Mouse (Mus musculus): ENCODE results near the gene Plekhg5. TPM values are rescaled to one million over a fixed set of nuclear protein-coding genes. Genes with fewer than 3 reads are reported as not detected.

Plekhg5 gene
- polyA plus RNA-seq, 1 experiment from 2014 or later: 17.4 TPM

DNA sequence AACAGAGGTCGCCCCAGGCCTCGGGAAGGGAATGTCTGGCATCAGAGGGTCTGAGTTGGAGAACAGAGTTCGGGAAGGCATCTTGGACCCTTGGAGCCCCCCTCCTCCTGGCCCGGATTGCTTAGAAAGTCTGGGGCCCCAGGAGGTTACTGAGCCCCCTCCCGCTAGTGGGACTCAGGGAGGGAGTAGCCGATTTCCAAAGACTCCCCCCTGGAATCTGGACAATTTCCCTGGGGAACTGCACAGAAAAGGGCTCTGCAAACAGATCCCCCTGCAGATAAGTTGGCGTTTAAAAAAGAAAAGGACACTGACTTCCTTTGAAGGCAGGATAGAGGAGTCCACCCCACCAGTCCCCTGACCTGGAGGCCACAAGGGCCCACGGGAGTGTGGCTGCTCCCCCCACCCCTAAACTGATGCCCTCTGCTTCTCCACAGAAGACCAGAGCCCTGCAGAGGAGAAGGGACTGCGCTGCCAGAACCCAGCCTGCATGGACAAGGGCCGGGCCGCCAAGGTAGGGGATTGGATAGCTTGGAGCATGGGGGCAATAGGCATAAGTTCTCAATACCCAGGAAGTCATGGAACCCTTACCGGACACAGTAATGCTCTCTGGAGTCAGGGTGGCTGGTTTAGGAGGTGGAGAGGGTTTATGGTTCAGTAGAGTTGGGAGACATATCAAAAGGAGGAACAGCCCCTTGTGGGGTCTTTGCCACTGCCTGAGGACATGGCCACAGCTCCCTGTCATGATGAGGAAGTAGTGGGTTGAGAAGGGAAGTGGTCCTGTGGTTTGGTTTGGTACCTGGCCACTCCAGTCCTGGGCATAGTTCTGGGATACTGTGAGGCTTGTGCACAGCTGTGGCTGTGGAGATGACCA, 15.1 kb downstream of the Plekhg5 start:
- ATAC-seq (ENCODE audit: insufficient number of reproducible peaks, insufficient read depth, low FRiP score, low TSS enrichment, low read depth): no peak
- H3K36me3 ChIP-seq: peaks cover 15% of the 10 kb centered on the region; the same call in 1 of the 2 replicates
- H3K27me3 ChIP-seq: peaks cover 7% of the 10 kb centered on the region; the same call in 1 of the 2 replicates
- H3K27ac ChIP-seq: 0 out of 2 replicates have a peak overlapping the region, but pooled peaks have one; percentile 59
- H3K4me2 ChIP-seq: peak overlapping the region; percentile 80
- peak overlapping the region; percentile 89 for H3K9ac ChIP-seq (replicated peaks)
- peak overlapping the region; percentile 84 for H3K4me3 ChIP-seq (replicated peaks)
- 3% methylated on average over 12 of the region's 12 CpGs for WGBS
- H3K4me1 ChIP-seq (replicated peaks): peaks cover 28% of the 10 kb centered on the region
- H3K9me3 ChIP-seq: no peaks in the 10 kb centered on the region

DNA sequence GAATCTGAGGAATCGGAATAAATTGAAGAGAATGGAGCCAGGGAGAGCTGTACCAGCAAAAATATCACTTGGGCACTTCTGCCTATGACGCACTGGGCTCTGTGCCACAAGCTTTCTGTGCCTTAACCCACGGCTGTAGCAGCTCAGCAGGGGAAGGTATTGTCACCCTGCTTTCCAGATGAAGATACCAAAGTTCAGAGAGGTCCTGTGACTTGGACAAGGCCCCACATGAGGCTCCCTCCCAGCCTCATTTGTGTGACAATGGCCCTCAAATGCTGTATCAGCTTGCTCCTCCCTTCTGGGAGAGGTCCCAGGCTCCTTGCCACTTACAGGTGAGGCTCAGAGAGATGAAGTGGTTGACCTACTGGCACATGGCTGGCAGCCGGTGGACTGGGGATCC, 15.8 kb downstream of the Plekhg5 start:
- WGBS: 46% methylated on average over 4 of the region's 4 CpGs
- Histone ChIP-seq H3K9me3 (no peaks in the 10 kb centered on the region), H3K9ac (replicated peaks) (no peak overlapping the region), H3K4me1 (replicated peaks) (peaks cover 32% of the 10 kb centered on the region), H3K27me3 (peaks cover 5% of the 10 kb centered on the region; the same call in 1 of the 2 replicates), H3K36me3 (peaks cover 18% of the 10 kb centered on the region; the same call in 1 of the 2 replicates), H3K4me3 (replicated peaks) (peak overlapping the region; percentile 84), H3K4me2 (peak overlapping the region; percentile 80), H3K27ac (no peak overlapping the region)
- no peak for ATAC-seq (ENCODE audit: insufficient number of reproducible peaks, insufficient read depth, low FRiP score, low TSS enrichment, low read depth)

DNA sequence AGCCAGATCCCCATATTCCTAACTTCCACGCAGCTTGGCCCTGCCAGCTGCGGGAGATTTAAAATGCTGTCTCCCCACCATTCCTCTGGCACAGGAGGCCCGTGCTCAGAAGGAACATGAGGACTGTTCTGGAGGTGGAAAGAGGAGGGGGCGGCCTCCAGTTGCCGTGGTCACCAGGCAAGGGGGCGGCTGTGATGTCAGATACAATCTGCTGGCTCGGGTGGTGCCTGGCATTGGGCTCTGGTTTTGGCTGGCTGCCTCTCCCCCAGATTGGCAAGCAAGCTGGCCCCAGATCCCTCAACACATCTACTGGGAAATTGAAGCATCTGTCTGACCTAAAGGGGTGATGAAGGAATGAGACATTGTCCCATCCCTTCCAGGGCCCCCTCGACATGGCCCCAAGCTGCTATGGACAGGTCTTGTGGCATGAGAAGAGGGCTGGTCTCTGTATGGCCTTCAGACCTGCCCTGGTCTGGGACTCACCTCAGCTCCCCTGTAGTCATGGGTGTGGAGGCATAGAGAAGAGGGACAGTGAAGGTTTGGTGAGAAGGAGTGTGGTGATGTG, 16.3 kb downstream of the Plekhg5 start:
- H3K9ac ChIP-seq (replicated peaks): no peak overlapping the region
- H3K4me2 ChIP-seq: peak overlapping the region; percentile 80
- H3K27me3 ChIP-seq: peaks cover 3% of the 10 kb centered on the region; the same call in 1 of the 2 replicates
- H3K27ac ChIP-seq: no peak overlapping the region
- peaks cover 18% of the 10 kb centered on the region; the same call in 1 of the 2 replicates for H3K36me3 ChIP-seq
- ATAC-seq (ENCODE audit: insufficient number of reproducible peaks, insufficient read depth, low FRiP score, low TSS enrichment, low read depth): no peak
- H3K9me3 ChIP-seq: no peaks in the 10 kb centered on the region
- 0 out of 2 replicates have a peak overlapping the region, but pooled peaks have one; percentile 4 for H3K4me3 ChIP-seq (replicated peaks)
- peaks cover 32% of the 10 kb centered on the region for H3K4me1 ChIP-seq (replicated peaks)
- WGBS: 51% methylated on average over 8 of the region's 8 CpGs

DNA sequence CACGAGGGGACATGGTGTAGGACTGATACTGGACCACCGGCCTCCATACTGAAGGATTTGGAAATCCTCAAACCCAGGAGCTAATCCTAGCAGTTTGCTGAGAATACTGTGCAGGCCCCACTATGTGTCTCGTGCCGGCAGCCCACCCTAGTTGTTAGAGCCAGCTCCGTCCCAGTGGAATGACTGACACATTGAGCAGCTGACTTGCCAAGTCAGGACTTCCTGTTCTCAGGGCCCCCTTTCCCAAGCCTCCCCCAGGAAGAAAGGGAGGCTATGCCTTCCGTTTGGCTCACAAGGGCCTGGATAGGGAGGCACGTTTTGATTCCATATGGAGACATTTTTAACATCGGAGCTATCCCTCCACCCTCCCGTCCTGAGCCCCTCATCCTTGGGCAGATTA, 17.9 kb downstream of the Plekhg5 start:
- WGBS: 80% methylated on average over 9 of the region's 9 CpGs
- Histone ChIP-seq H3K4me3 (replicated peaks) (no peak overlapping the region), H3K27ac (no peak overlapping the region), H3K4me2 (no peak overlapping the region), H3K36me3 (peaks cover 18% of the 10 kb centered on the region; the same call in 1 of the 2 replicates), H3K27me3 (peaks cover 3% of the 10 kb centered on the region; the same call in 1 of the 2 replicates), H3K9me3 (no peaks in the 10 kb centered on the region), H3K4me1 (replicated peaks) (peaks cover 32% of the 10 kb centered on the region), H3K9ac (replicated peaks) (no peak overlapping the region; the same call in 1 of the 2 replicates)
- no peak for ATAC-seq (ENCODE audit: insufficient number of reproducible peaks, insufficient read depth, low FRiP score, low TSS enrichment, low read depth)

DNA sequence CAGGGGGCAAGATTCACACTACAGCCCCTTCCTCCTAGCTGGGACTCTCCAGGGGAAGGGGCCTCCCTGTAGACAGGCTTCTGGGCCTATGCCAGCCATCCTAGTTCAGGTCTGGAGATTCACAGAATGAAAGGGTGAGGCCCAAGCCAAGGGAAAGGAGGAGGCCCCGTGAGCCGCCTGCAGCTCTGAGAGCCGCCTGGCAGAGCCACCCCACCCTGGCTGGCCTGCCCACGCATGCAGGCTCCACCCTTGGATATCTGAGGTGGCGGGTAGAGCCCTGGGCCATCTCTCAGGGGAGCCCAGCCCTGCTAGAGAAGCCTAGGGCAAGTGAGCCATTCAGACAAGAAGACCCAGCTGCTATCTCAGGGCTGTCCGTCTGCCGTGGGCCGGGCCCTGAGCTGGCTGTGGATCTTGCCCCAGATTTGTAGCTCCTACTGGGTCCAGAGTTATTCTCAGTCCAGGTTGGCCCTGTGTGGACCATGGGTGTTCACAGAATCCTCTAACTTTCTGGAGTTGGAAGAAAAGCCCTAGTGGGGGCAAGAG, 20.5 kb downstream of the Plekhg5 start:
- Histone ChIP-seq H3K4me2 (no peak overlapping the region), H3K27ac (no peak overlapping the region)

DNA sequence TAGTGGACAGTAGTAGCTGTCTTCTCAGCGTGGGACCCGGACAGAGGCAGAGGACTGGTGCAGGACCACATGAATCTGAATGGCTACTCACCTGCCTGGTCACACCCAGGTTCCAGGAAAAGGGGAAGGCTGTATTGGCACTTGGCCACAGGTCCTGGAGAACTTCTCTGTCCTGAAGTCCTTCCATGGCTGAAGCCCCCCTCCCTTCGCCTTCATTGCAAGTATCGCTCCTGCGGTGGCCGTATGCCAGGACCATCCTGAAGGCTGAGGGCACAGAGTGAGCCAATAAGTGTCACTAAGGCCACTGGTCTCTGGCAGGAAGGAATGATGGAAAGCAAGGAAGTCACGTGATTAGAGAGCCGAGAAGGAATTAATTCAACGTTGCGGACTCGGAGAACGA, 21.9 kb downstream of the Plekhg5 start:
- Histone ChIP-seq H3K9ac (replicated peaks) (no peak overlapping the region), H3K4me3 (replicated peaks) (no peak overlapping the region), H3K27me3 (no peaks in the 10 kb centered on the region), H3K27ac (no peak overlapping the region), H3K36me3 (peaks cover 19% of the 10 kb centered on the region; the same call in 1 of the 2 replicates), H3K4me2 (no peak overlapping the region), H3K9me3 (no peaks in the 10 kb centered on the region), H3K4me1 (replicated peaks) (peaks cover 42% of the 10 kb centered on the region)
- no peak for ATAC-seq (ENCODE audit: insufficient number of reproducible peaks, insufficient read depth, low FRiP score, low TSS enrichment, low read depth)
- WGBS: 91% methylated on average over 12 of the region's 12 CpGs

More for the DNA sequence above, 20.5 kb downstream of the Plekhg5 start:
- no peak for ATAC-seq (ENCODE audit: insufficient number of reproducible peaks, insufficient read depth, low FRiP score, low TSS enrichment, low read depth)
- Histone ChIP-seq H3K9ac (replicated peaks) (no peak overlapping the region), H3K4me3 (replicated peaks) (no peak overlapping the region), H3K4me1 (replicated peaks) (peaks cover 45% of the 10 kb centered on the region), H3K36me3 (peaks cover 18% of the 10 kb centered on the region; the same call in 1 of the 2 replicates), H3K9me3 (no peaks in the 10 kb centered on the region), H3K27me3 (no peaks in the 10 kb centered on the region)
- WGBS: 77% methylated on average over 8 of the region's 8 CpGs

DNA sequence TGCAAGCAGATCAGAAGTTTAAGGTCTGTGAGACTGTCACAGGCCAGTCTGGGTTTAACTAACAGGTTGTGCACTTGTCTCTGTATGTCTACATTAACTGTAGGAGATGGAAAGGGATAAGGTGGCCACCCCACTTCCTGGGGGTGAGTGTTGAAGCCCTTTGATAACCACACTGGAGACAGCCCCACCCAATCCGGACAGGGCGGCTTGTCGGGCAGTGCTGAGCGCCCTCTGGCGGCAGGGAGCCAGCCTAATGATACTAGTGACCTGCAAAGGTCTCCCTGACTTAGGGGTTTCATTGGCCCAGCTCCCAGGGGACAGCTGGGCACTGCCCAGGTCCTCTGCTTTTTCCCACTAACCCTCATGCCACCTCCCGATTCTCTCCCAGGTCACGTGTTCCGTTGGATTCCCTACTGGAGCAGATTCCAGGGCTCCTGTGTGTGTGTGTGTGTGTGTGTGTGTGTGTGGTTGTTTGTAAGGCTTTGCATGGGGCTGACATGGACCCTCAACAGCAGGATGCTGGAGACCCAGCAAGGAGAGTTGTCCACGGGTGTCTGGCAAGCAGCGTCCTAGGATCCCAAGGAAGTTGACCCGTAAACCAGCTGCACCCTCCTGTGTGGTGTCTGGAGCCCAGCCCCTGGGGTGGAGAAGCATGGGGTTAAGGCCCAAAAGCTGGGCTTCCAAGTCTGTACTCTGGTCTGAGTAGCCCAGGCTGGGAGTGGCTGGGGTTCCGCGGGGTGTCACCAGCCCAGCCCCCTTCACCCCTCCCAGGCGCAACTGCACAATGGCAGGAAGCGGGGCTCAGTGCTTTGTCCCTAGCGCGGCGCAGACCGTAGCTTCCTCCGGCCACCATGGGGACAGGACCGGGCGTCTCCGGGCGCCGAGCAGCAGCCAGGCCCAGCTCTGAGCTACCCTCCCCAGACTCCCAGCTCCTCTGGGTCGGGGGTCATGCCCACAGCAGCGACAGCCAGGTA, 23.9 kb downstream of the Plekhg5 start:
- Histone ChIP-seq H3K27ac (peak overlapping the region; percentile 45; the same call in 1 of the 2 replicates), H3K9me3 (no peaks in the 10 kb centered on the region), H3K27me3 (no peaks in the 10 kb centered on the region), H3K4me3 (replicated peaks) (0 out of 2 replicates have a peak overlapping the region, but pooled peaks have one; percentile 4), H3K9ac (replicated peaks) (no peak overlapping the region; the same call in 1 of the 2 replicates), H3K4me2 (no peak overlapping the region; the same call in 1 of the 2 replicates), H3K4me1 (replicated peaks) (peaks cover 41% of the 10 kb centered on the region), H3K36me3 (0 out of 2 replicates have a peak, but pooled peaks cover 9% of the 10 kb centered on the region)
- no peak for ATAC-seq (ENCODE audit: insufficient number of reproducible peaks, insufficient read depth, low FRiP score, low TSS enrichment, low read depth)
- WGBS: 29% methylated on average over 27 of the region's 27 CpGs

DNA sequence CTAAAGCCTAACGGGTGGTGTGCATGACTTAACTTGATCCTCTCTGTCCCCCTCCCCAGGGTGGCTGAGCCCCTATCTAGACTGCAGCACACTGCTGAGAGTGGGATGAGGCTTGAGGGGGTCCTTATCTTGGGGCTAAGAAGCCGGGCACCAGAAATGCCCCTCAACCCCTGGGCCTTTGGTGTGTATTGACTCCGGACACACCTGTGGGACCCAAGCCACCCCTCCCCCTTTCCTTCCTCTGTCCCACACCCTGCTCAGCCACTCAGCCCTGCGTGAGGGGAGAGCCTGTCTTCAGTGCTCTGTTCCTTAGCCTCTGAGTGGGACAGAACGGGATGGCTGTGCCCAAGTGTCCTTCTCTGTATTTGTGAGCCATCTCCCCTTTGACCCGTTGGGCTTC, 24.6 kb downstream of the Plekhg5 start:
- Histone ChIP-seq H3K27me3 (no peaks in the 10 kb centered on the region), H3K9ac (replicated peaks) (no peak overlapping the region; the same call in 1 of the 2 replicates), H3K36me3 (peaks cover 9% of the 10 kb centered on the region; the same call in 1 of the 2 replicates), H3K27ac (peak overlapping the region; percentile 45), H3K4me2 (no peak overlapping the region; the same call in none of the 2 replicates), H3K9me3 (no peaks in the 10 kb centered on the region), H3K4me1 (replicated peaks) (peaks cover 46% of the 10 kb centered on the region), H3K4me3 (replicated peaks) (0 out of 2 replicates have a peak overlapping the region, but pooled peaks have one; percentile 4)
- ATAC-seq (ENCODE audit: insufficient number of reproducible peaks, insufficient read depth, low FRiP score, low TSS enrichment, low read depth): no peak
- 60% methylated on average over 6 of the region's 6 CpGs for WGBS

DNA sequence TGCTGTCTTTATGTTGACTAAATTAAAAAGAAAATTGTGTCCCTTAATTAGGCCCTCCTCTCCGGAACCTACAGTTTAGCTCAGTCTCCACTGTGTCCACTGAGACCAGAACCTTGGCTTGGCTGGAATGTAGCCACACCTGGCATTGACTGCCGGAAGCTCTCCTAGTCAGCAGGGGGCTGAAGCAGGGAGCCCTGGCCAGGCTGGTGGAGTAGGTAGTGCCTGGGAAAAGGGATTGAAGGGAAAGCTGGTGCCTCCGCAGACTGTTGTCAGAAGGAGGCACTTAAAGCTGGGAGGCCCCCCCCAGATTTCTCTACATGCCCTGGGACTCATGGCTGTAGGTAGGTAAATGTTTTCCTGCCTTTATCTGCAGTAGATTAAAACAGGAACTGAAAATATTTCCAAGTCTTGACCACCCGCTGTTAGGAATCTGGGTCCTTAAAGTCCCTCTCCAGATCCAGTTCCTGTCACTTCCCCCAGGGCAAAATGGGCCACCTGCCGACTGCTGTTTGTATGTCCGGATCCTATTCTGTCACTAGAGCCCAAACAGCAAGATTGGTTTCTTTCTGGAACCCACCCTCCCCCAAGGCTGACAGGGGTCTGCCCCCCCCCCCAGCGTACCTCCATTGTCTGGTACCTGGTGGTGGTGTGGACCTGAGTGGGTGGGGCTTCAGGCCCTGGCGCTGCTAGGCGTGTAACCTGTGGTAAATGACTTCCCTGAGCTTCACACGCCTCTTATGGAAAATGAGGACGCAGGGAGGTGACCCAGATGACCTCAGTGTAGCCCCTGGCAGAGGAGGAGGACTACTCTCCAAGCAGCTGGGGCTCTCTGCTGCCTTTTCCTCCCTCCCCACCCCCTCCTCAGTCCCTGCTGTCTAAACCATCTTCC, 25.9 kb downstream of the Plekhg5 start:
- Histone ChIP-seq H3K27me3 (no peaks in the 10 kb centered on the region), H3K4me2 (peak overlapping the region; percentile 15), H3K27ac (peak overlapping the region; percentile 53; the same call in 1 of the 2 replicates), H3K4me3 (replicated peaks) (no peak overlapping the region), H3K36me3 (peaks cover 18% of the 10 kb centered on the region), H3K9me3 (no peaks in the 10 kb centered on the region), H3K9ac (replicated peaks) (no peak overlapping the region; the same call in 1 of the 2 replicates), H3K4me1 (replicated peaks) (peaks cover 38% of the 10 kb centered on the region)
- ATAC-seq (ENCODE audit: insufficient number of reproducible peaks, insufficient read depth, low FRiP score, low TSS enrichment, low read depth): no peak
- WGBS: 24% methylated on average over 11 of the region's 11 CpGs
